Mouse (Mus musculus) midbrain, embryonic 12.5 days (tissue): Measurements from ENCODE around the gene Usp47. TPM values are rescaled to one million over a fixed set of nuclear protein-coding genes. Genes with fewer than 3 reads are reported as not detected.

ENCODE experiments used
- ATAC-seq: fragments of 200-750 bp; cut with Nextera tagmentation; 2 replicates; pipeline ENCODE4 v1.8.0; 2017; ENCODE audit warnings: low read depth, moderate TSS enrichment, moderate library complexity; ENCODE audit not compliant: low FRiP score
- H3K27ac ChIP-seq: fragments of 300-500 bp; sonication (generic); replicated peaks from 2 replicates; pipeline ENCODE4 v1.5.1; 2016; ENCODE audit warnings: mild to moderate bottlenecking
- H3K27me3 ChIP-seq: fragments of 300-500 bp; sonication (generic); 2 replicates; pipeline ENCODE4 v1.6.1; 2016; ENCODE audit warnings: mild to moderate bottlenecking
- H3K36me3 ChIP-seq: fragments of 300-500 bp; sonication (generic); 2 replicates; pipeline ENCODE4 v1.6.1; 2016
- H3K4me1 ChIP-seq: fragments of 300-500 bp; sonication (generic); 2 replicates; pipeline ENCODE4 v1.6.1; 2016
- H3K4me2 ChIP-seq: fragments of 300-500 bp; sonication (generic); replicated peaks from 2 replicates; pipeline ENCODE4 v1.6.1; 2016; ENCODE audit warnings: mild to moderate bottlenecking, moderate library complexity
- H3K4me3 ChIP-seq: fragments of 300-500 bp; sonication (generic); 2 replicates; pipeline ENCODE4 v1.5.1; 2016; ENCODE audit warnings: mild to moderate bottlenecking
- H3K9ac ChIP-seq: fragments of 300-500 bp; sonication (generic); replicated peaks from 2 replicates; pipeline ENCODE4 v1.6.1; 2016; ENCODE audit warnings: mild to moderate bottlenecking, moderate library complexity
- H3K9me3 ChIP-seq: fragments of 300-500 bp; sonication (generic); 2 replicates; pipeline ENCODE4 v1.6.1; 2016; ENCODE audit warnings: mild to moderate bottlenecking
- WGBS: fragments of 180-500 bp; shearing (Covaris S2); methylation state at CpG from one replicate; pipeline ENCODE4 v1.1.7; 2016; 5-methylcytosine and 5-hydroxymethylcytosine counted together
- polyA plus RNA-seq: library from polyadenylated mRNA; unstranded; fragments of >200 nt; fragmentation: Nextera tagmentation; extraction: Ambion mirVana; gene quantifications from 2 replicates; pipeline ENCODE4 v1.2.1, GENCODE M21; 2016

Usp47 gene
- polyA plus RNA-seq, 1 experiment from 2014 or later, result 105 TPM

DNA sequence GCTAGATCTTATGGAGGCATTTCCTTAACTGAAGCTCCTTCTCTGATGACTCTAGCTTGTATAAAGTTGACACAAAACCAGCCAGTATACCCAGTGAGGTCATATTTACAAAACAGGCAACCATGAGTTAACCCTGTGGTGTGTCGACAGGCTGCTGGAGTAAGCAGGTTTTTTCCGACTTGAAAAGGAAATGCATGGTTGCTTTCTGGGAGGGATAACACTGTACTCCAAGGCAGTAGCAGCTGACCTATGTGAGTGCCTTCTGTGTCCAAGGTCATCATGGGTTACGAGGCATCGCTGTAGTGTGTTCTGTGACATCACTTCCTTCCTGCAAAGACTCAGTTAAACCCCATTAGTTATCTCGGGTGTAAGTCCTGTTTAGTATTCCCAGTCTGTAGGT lies 79.6 kb downstream of the Usp47 start:
- H3K36me3 ChIP-seq, result peaks cover 85% of the 10 kb centered on the region
- H3K4me3 ChIP-seq, result no peak overlapping the region
- 91% methylated on average over 5 of the region's 5 CpGs for WGBS
- H3K9me3 ChIP-seq, result no peaks in the 10 kb centered on the region
- H3K9ac ChIP-seq, result no peak overlapping the region
- no peak overlapping the region for H3K27ac ChIP-seq
- ATAC-seq, result no peak
- no peaks in the 10 kb centered on the region for H3K27me3 ChIP-seq
- H3K4me1 ChIP-seq, result no peaks in the 10 kb centered on the region
- H3K4me2 ChIP-seq, result no peak overlapping the region

GRCm38 (mm10) chr7:112103816-112104215 lies 80.5 kb downstream of the Usp47 start:
- H3K4me1 ChIP-seq, result no peaks in the 10 kb centered on the region
- H3K4me2 ChIP-seq, result no peak overlapping the region
- H3K9me3 ChIP-seq, result no peaks in the 10 kb centered on the region
- ATAC-seq, result no peak
- H3K27ac ChIP-seq, result no peak overlapping the region
- H3K36me3 ChIP-seq, result peaks cover 85% of the 10 kb centered on the region
- H3K9ac ChIP-seq, result no peak overlapping the region
- WGBS, result 90% methylated on average over 5 of the region's 5 CpGs
- no peaks in the 10 kb centered on the region for H3K27me3 ChIP-seq
- H3K4me3 ChIP-seq, result no peak overlapping the region

- Histone ChIP-seq H3K9ac (no peak overlapping the region), H3K4me1 (no peaks in the 10 kb centered on the region), H3K4me2 (no peak overlapping the region), H3K36me3 (peaks cover 70% of the 10 kb centered on the region), H3K27me3 (no peaks in the 10 kb centered on the region), H3K4me3 (no peak overlapping the region), H3K27ac (no peak overlapping the region), H3K9me3 (no peaks in the 10 kb centered on the region)
- ATAC-seq, result no peak
Observed at GRCm38 (mm10) chr7:112108757-112109156, 85.5 kb downstream of the Usp47 start.

DNA sequence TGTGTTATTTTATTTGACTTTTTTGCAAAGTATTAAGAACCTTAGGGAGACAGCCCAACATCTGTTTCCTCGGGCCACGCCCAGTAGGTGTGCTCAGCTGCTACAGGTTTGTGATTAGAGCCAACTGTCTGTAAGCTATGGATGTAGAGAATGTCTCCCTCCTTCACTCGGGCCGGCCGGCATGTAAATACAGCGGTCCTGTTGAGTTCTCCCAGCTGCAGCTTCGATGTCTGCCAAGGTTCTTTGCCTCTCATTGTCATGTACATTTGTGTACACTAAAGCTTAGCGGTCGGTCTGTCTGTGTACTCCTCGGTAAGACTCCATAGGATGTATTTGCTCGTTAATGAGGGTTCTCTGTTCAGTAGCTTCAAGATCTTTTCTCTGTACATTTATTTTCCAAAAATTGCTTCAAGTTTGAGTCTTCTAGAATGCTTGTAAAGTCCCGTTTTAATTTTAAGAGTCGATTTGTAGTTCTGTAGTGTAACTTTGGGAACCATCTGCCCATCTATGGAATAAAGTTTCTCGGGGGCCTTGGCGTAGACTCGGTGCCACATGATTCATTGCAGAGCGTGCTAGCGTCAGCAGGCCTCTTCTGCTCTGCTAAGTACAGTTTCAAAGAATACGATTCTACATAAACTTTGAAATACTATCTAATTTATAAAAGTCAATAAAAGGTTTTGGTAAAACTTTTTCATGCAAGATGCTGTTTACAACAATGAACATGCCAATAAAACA lies 87.5 kb downstream of the Usp47 start:
- Histone ChIP-seq H3K9me3 (no peaks in the 10 kb centered on the region), H3K4me3 (no peak overlapping the region), H3K4me1 (no peaks in the 10 kb centered on the region), H3K36me3 (peaks cover 55% of the 10 kb centered on the region), H3K27me3 (no peaks in the 10 kb centered on the region), H3K9ac (no peak overlapping the region), H3K27ac (no peak overlapping the region), H3K4me2 (no peak overlapping the region)
- whole genome bisulfite sequencing, result 82% methylated on average over 19 of the region's 19 CpGs
- no peak for ATAC-seq

DNA sequence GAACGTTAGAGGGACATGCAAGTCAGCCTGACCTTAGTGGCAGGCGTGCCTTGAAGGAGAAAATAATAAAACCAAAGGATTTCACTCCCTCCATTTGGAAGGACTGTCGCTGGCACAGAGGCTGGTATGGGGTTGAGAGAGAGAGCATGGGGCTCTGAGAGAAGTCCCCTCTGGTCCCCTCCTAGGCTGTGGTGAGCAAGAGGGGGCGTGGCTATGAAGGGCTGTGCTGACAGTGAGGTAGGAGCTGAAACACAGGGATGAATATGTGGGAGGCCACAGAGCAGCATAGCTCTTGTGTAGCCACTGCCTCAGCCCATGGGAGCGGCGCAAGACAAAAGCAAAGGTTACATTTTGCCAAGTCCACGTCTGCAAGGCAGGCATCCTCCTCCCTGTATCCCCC lies 94.2 kb downstream of the Usp47 start:
- Histone ChIP-seq H3K4me1 (peaks cover 18% of the 10 kb centered on the region; the same call in 1 of the 2 replicates), H3K36me3 (no peaks in the 10 kb centered on the region), H3K9me3 (no peaks in the 10 kb centered on the region), H3K27me3 (no peaks in the 10 kb centered on the region), H3K4me3 (no peak overlapping the region), H3K9ac (no peak overlapping the region), H3K27ac (no peak overlapping the region), H3K4me2 (no peak overlapping the region)
- 86% methylated on average over 7 of the region's 7 CpGs for WGBS
- no peak for ATAC-seq

DNA sequence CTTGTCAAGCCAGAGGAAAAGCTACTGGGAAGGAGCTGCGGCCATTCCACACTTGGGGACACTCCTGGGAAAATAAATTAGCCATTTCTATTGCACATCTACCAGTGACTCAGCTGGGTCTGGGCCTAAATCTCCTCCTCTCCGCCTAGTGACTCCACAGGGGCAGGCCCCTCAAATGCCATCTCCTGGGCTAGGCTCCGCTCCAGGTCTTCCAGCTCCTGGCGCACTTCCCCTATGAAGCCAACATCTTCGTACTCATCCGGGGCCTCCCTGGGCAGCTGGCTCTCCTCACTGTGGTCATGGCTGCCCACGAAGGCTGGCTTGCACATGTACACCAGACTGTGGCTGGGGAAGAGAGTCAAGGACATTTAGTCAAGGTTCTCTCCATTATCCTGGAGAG lies 94.8 kb downstream of the Usp47 start:
- Histone ChIP-seq H3K4me2 (no peak overlapping the region), H3K9ac (no peak overlapping the region), H3K27me3 (no peaks in the 10 kb centered on the region), H3K9me3 (no peaks in the 10 kb centered on the region), H3K36me3 (no peaks in the 10 kb centered on the region), H3K4me3 (no peak overlapping the region), H3K27ac (no peak overlapping the region), H3K4me1 (peaks cover 18% of the 10 kb centered on the region; the same call in 1 of the 2 replicates)
- 90% methylated on average over 7 of the region's 7 CpGs for WGBS
- ATAC-seq, result no peak

- no peak overlapping the region for H3K4me2 ChIP-seq
- no peaks in the 10 kb centered on the region for H3K9me3 ChIP-seq
- H3K4me1 ChIP-seq, result peaks cover 18% of the 10 kb centered on the region; the same call in 1 of the 2 replicates
- H3K27me3 ChIP-seq, result no peaks in the 10 kb centered on the region
- WGBS, result 83% methylated on average over 7 of the region's 7 CpGs
- H3K27ac ChIP-seq, result no peak overlapping the region
- H3K36me3 ChIP-seq, result no peaks in the 10 kb centered on the region
- no peak for ATAC-seq
- no peak overlapping the region for H3K4me3 ChIP-seq
- H3K9ac ChIP-seq, result no peak overlapping the region
Observed at GRCm38 (mm10) chr7:112119248-112119647, 95.9 kb downstream of the Usp47 start.

DNA sequence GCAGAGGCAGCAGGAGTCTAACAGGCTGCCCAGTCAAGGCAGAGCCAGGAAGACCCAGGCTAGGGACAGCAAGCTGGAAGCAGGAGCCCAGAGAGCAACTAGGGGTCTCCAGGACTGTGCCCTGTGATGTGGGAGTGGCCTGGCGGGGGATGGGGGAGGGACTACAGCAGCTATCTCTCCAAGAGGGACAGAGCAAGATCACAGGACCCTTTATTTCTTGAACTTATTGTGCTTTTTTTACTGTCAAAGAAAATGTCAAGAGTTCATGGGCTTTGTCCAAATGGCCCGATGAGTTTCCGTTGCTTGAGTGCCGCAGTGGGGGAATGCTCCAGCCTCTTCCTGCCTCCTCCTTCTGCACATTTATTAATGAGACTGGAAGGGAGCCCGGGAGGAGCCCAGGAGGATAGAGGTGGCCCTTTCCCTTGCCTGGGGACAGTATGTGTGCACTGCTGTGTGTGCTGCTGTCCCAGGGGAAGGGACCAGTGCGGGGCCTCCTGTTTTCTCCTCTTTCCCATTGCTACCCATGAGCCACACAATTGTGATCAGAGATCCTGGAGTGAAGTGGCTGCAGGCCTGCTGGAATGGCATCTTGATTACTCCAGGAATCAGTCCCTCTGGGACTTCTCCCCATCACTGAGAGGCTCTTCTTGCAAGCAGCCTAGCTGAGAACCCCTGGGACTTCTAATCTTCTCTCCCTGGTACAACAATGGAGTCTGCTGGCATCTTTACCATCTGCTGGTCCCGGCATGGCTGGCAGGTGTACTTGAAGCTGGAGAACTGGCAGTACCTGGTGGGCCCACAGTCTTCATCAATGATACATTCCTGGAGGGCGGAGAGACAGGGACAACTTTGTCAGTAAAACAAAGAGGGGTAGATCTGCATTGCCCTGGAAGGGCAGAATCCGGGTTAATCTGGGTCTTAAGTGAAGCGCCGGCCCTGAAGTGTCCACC lies 97.8 kb downstream of the Usp47 start:
- no peak overlapping the region for H3K27ac ChIP-seq
- no peaks in the 10 kb centered on the region for H3K9me3 ChIP-seq
- 74% methylated on average over 11 of the region's 11 CpGs for WGBS
- no peaks in the 10 kb centered on the region for H3K27me3 ChIP-seq
- no peak overlapping the region for H3K4me2 ChIP-seq
- no peaks in the 10 kb centered on the region for H3K36me3 ChIP-seq
- H3K4me3 ChIP-seq, result no peak overlapping the region
- ATAC-seq, result no peak
- H3K9ac ChIP-seq, result no peak overlapping the region
- peaks cover 18% of the 10 kb centered on the region; the same call in 1 of the 2 replicates for H3K4me1 ChIP-seq

DNA sequence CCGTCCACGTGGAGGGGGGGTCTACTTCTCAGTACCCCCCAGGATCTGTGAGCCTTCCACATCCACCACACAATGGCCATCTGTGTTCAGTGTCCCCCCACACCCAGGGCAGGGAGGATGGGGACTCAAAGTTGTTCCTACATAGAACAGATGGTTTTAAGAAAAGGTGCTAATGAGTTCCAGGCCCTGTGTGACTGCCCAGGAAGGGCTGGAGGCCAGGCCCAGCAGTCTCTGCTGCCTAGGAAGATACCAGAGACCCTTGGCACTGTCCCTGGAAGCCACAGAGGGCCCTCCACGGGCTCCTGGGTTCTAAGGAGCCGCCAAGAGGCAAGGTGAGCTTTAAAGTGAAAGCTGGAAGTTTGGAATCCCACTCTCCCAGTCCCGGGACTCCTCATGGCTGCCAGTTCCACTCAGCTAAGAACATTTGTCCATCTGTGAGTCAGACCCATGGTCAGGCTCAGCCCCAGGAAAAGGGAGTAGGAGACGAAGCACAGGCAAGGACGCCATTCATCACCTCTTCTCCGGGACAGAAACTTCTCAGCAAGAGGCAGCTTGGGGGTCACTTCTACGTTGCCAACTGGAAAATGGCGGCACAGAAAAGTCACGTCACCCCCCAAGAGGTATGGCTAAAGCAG lies 98.7 kb downstream of the Usp47 start:
- no peaks in the 10 kb centered on the region for H3K36me3 ChIP-seq
- ATAC-seq, result no peak
- no peaks in the 10 kb centered on the region for H3K9me3 ChIP-seq
- H3K27ac ChIP-seq, result no peak overlapping the region
- H3K4me3 ChIP-seq, result no peak overlapping the region
- H3K4me1 ChIP-seq, result peaks cover 18% of the 10 kb centered on the region; the same call in 1 of the 2 replicates
- no peak overlapping the region for H3K9ac ChIP-seq
- WGBS, result 85% methylated on average over 11 of the region's 11 CpGs
- no peaks in the 10 kb centered on the region for H3K27me3 ChIP-seq
- H3K4me2 ChIP-seq, result no peak overlapping the region

- Histone ChIP-seq H3K4me3 (no peak overlapping the region), H3K27me3 (no peaks in the 10 kb centered on the region), H3K4me2 (no peak overlapping the region), H3K36me3 (no peaks in the 10 kb centered on the region), H3K27ac (no peak overlapping the region), H3K4me1 (peaks cover 14% of the 10 kb centered on the region; the same call in 1 of the 2 replicates), H3K9me3 (no peaks in the 10 kb centered on the region), H3K9ac (no peak overlapping the region)
- 94% methylated on average over 5 of the region's 5 CpGs for WGBS
- ATAC-seq, result no peak
Observed at GRCm38 (mm10) chr7:112123612-112124011, 100.3 kb downstream of the Usp47 start.

GRCm38 (mm10) chr7:112125625-112126260 lies 102.4 kb downstream of the Usp47 start:
- Histone ChIP-seq H3K27me3 (no peaks in the 10 kb centered on the region), H3K27ac (no peak overlapping the region), H3K4me2 (no peak overlapping the region), H3K9me3 (no peaks in the 10 kb centered on the region), H3K4me3 (no peak overlapping the region), H3K9ac (no peak overlapping the region), H3K36me3 (no peaks in the 10 kb centered on the region), H3K4me1 (peaks cover 12% of the 10 kb centered on the region; the same call in 1 of the 2 replicates)
- no peak for ATAC-seq
- WGBS, result 90% methylated on average over 7 of the region's 7 CpGs
